Mouse (Mus musculus) liver, adult 2 months (tissue): Measurements from ENCODE around the gene Ttc21b.

Experiments used
- CTCF ChIP-seq: fragments of 200-500 bp; IDR thresholded peaks from 2 replicates; pipeline ENCODE4 v1.5.1; 2011; ENCODE audit warnings: low read depth, low read length, control low read depth
- POLR2A ChIP-seq: fragments of 200-500 bp; IDR thresholded peaks from 2 replicates; pipeline ENCODE4 v1.6.1; 2011; ENCODE audit warnings: low read length, control low read depth; ENCODE audit not compliant: insufficient read depth; ENCODE audit errors: extremely low read depth

DNA sequence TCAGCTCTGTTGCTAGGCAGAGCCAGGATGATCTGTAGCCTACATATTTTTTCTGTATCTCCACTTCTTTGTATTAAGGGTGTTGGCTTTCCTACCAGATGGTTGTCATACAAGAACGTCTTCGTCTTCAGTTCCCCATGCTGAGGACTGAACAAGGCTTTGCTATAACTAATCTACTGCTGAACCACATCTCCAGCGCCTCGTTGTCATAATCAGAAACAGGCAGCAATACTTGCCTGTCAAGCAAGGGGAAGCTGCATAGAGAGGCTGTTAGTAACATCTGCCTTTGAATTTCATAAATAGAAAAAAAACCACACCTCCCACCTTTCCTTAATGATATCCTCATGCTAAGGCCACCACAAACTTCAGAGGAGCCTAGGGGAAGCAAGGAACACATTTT, 116.2 kb downstream of the Ttc21b start:
- no peak for TF ChIP-seq CTCF
- TF ChIP-seq POLR2A: no peak
